Mouse (Mus musculus) lung, embryonic 14.5 days (tissue): Measurements from ENCODE around the gene Gm9887. TPM values are rescaled to one million over a fixed set of nuclear protein-coding genes. Genes with fewer than 3 reads are reported as not detected.
A peak's percentile ranks its signal among the peaks of the same experiment; 100 is the strongest.

ENCODE experiments used
- ATAC-seq: fragments of 200-750 bp; cut with Nextera tagmentation; 2 replicates; pipeline ENCODE4 v1.8.0; 2017; ENCODE audit warnings: mild to moderate bottlenecking, moderate TSS enrichment, moderate library complexity; ENCODE audit not compliant: insufficient read depth
- DNase-seq: peaks from one replicate; pipeline ENCODE4 v3.0.0-alpha.2; 2015
- H3K27ac ChIP-seq: fragments of 300-500 bp; sonication (generic); 2 replicates; pipeline ENCODE4 v1.5.1; 2014; ENCODE audit warnings: low read depth, mild to moderate bottlenecking, moderate library complexity
- H3K27me3 ChIP-seq: fragments of 300-500 bp; sonication (generic); 2 replicates; pipeline ENCODE4 v1.6.1; 2014; ENCODE audit warnings: low read length, control low read depth; ENCODE audit not compliant: insufficient read depth
- H3K36me3 ChIP-seq: fragments of 300-500 bp; sonication (generic); 2 replicates; pipeline ENCODE4 v1.6.1; 2014; ENCODE audit warnings: control low read depth; ENCODE audit not compliant: insufficient read depth
- H3K4me1 ChIP-seq: fragments of 300-500 bp; sonication (generic); 2 replicates; pipeline ENCODE4 v1.6.1; 2014; ENCODE audit warnings: antibody characterized with exemption, control low read depth; ENCODE audit not compliant: insufficient read depth
- H3K4me2 ChIP-seq: fragments of 300-500 bp; sonication (generic); 2 replicates; pipeline ENCODE4 v1.6.1; 2014; ENCODE audit warnings: mild to moderate bottlenecking
- H3K4me3 ChIP-seq: fragments of 300-500 bp; sonication (generic); 2 replicates; pipeline ENCODE4 v1.5.1; 2014; ENCODE audit warnings: low read depth, low read length
- H3K9ac ChIP-seq: fragments of 300-500 bp; sonication (generic); 2 replicates; pipeline ENCODE4 v1.6.1; 2014
- H3K9me3 ChIP-seq: fragments of 300-500 bp; sonication (generic); 2 replicates; pipeline ENCODE4 v1.6.1; 2016; ENCODE audit warnings: low read depth, low read length, control low read depth
- CTCF ChIP-seq: IDR thresholded peaks from 2 replicates; pipeline ENCODE4 v1.5.1; 2016; ENCODE audit warnings: antibody characterized with exemption, low read depth
- WGBS: fragments of 180-500 bp; shearing (Covaris S2); extraction: QIAGEN DNeasy Blood & Tissue Kit; methylation state at CpG from one replicate; pipeline ENCODE4 v1.1.7; 2014; 5-methylcytosine and 5-hydroxymethylcytosine counted together
- polyA plus RNA-seq: library from polyadenylated mRNA; unstranded; fragments of >200 nt; fragmentation: Nextera tagmentation; extraction: Ambion mirVana; gene quantifications from 2 replicates; pipeline ENCODE4 v1.2.1, GENCODE M21; 2014

Gene Gm9887
- 2.0 and 2.2 TPM in 2 replicates for polyA plus RNA-seq

- under 1% methylated on average over 100 of the region's 121 CpGs for WGBS
- Histone ChIP-seq H3K9me3 (no peaks in the 10 kb centered on the region), H3K4me3 (peak within 1 kb of the TSS; percentile 99), H3K27me3 (no peaks in the 10 kb centered on the region), H3K4me2 (peak within 1 kb of the TSS; percentile 95), H3K9ac (peak within 1 kb of the TSS; percentile 98), H3K27ac (peak within 1 kb of the TSS; percentile 98), H3K4me1 (0 out of 2 replicates have a peak, but pooled peaks cover 6% of the 10 kb centered on the region), H3K36me3 (peaks cover 21% of the 10 kb centered on the region)
- no peak for TF ChIP-seq CTCF
- peak; percentile 94 for ATAC-seq
- peak; percentile 99 for DNase-seq
Measured at GRCm38 (mm10) chr12:69371854-69372671, at the start of gene Gm9887, which contains the start of gene Arf6. TSS of gene Gm9887 (minus strand) at chr12:69372458. TSS of gene Arf6 (plus strand) at chr12:69372150.

DNA sequence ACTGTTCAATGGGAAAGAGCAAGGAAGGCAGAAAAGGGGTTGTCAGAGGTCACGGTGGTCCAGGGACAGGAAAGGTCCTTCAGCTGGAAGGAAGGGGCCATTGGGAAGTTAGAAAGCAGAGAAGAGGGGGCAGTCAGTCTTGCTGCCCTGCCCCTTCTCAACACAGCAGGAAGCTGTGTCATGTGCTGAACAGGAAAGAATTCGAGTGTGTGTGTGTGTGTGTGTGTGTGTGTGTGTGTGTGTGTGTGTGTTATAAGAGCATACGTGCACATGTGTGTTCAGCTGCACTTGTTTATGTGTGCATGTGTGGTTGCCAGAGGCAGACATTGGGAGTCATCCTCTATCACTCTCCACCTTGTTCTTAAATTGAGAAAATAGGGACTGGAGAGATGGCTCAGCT is 48.5 kb upstream of the Gm9887 start:
- Histone ChIP-seq H3K9me3 (no peaks in the 10 kb centered on the region; the same call in 1 of the 2 replicates), H3K27ac (no peak overlapping the region), H3K36me3 (no peaks in the 10 kb centered on the region), H3K9ac (no peak overlapping the region), H3K4me2 (no peak overlapping the region), H3K4me3 (no peak overlapping the region), H3K4me1 (peaks cover 9% of the 10 kb centered on the region; the same call in 1 of the 2 replicates), H3K27me3 (no peaks in the 10 kb centered on the region)
- 54% methylated on average over 3 of the region's 3 CpGs for WGBS
- ATAC-seq: no peak
- no peak for TF ChIP-seq CTCF
- DNase-seq: no peak

DNA sequence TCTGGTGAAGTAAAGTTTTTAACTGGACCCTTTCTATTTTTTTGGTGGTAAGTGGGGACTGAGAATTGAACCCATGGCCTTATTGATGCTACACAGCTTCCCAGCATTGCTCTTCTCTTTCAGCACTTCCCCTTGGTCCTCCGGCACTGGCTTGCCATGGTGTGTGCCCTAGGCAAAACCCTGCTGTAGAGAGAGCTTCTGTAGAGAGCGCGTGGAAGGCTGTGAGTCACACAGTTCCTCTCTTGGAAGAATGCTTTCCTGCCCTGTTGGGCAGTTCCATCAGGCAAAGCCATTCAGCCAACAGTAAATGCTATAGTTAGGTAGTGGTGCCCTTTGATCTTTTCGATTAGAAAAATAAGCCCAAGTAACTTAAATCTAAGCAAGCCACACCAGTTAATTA is 47.3 kb upstream of the Gm9887 start:
- Histone ChIP-seq H3K9me3 (no peaks in the 10 kb centered on the region; the same call in 1 of the 2 replicates), H3K36me3 (no peaks in the 10 kb centered on the region), H3K27me3 (no peaks in the 10 kb centered on the region), H3K9ac (no peak overlapping the region), H3K27ac (no peak overlapping the region), H3K4me2 (no peak overlapping the region), H3K4me1 (no peaks in the 10 kb centered on the region), H3K4me3 (no peak overlapping the region)
- ATAC-seq (no peak), DNase-seq (no peak)
- no peak for TF ChIP-seq CTCF
- WGBS: 82% methylated on average over 4 of the region's 4 CpGs

- no peaks in the 10 kb centered on the region for H3K4me1 ChIP-seq
- 62% methylated on average over 14 of the region's 14 CpGs for WGBS
- H3K4me2 ChIP-seq: no peak overlapping the region
- no peaks in the 10 kb centered on the region for H3K27me3 ChIP-seq
- TF ChIP-seq CTCF: no peak
- H3K36me3 ChIP-seq: no peaks in the 10 kb centered on the region
- no peaks in the 10 kb centered on the region; the same call in 1 of the 2 replicates for H3K9me3 ChIP-seq
- DNase-seq (peak; percentile 33), ATAC-seq (no peak)
- no peak overlapping the region for H3K27ac ChIP-seq
- no peak overlapping the region for H3K9ac ChIP-seq
- H3K4me3 ChIP-seq: no peak overlapping the region
Measured at GRCm38 (mm10) chr12:69419017-69419605, 46.9 kb upstream of the Gm9887 start.

GRCm38 (mm10) chr12:69418606-69419005 is 46.3 kb upstream of the Gm9887 start:
- 88% methylated on average over 13 of the region's 13 CpGs for WGBS
- no peak for TF ChIP-seq CTCF
- Histone ChIP-seq H3K4me2 (no peak overlapping the region), H3K36me3 (no peaks in the 10 kb centered on the region), H3K9ac (no peak overlapping the region), H3K4me1 (no peaks in the 10 kb centered on the region), H3K27me3 (no peaks in the 10 kb centered on the region), H3K9me3 (no peaks in the 10 kb centered on the region; the same call in 1 of the 2 replicates), H3K27ac (no peak overlapping the region), H3K4me3 (no peak overlapping the region)
- ATAC-seq: no peak
- DNase-seq: no peak

GRCm38 (mm10) chr12:69417701-69418291 is 45.5 kb upstream of the Gm9887 start:
- WGBS: 54% methylated on average over 9 of the region's 9 CpGs
- no peak overlapping the region for H3K9ac ChIP-seq
- no peaks in the 10 kb centered on the region; the same call in 1 of the 2 replicates for H3K9me3 ChIP-seq
- DNase-seq (no peak), ATAC-seq (no peak)
- H3K27ac ChIP-seq: no peak overlapping the region
- H3K27me3 ChIP-seq: no peaks in the 10 kb centered on the region
- TF ChIP-seq CTCF: no peak
- H3K4me2 ChIP-seq: no peak overlapping the region
- no peak overlapping the region for H3K4me3 ChIP-seq
- no peaks in the 10 kb centered on the region for H3K36me3 ChIP-seq
- 0 out of 2 replicates have a peak, but pooled peaks cover 3% of the 10 kb centered on the region for H3K4me1 ChIP-seq

GRCm38 (mm10) chr12:69416793-69417192 is 44.5 kb upstream of the Gm9887 start:
- no peaks in the 10 kb centered on the region for H3K27me3 ChIP-seq
- H3K9me3 ChIP-seq: no peaks in the 10 kb centered on the region
- no peak overlapping the region for H3K9ac ChIP-seq
- no peak for DNase-seq
- no peak for ATAC-seq
- 74% methylated on average over 7 of the region's 7 CpGs for WGBS
- TF ChIP-seq CTCF: no peak
- no peak overlapping the region for H3K27ac ChIP-seq
- H3K4me1 ChIP-seq: 0 out of 2 replicates have a peak, but pooled peaks cover 4% of the 10 kb centered on the region
- H3K36me3 ChIP-seq: no peaks in the 10 kb centered on the region
- H3K4me3 ChIP-seq: no peak overlapping the region
- no peak overlapping the region for H3K4me2 ChIP-seq
